Mouse (Mus musculus) testis, adult 2 months (tissue): Measurements from ENCODE around the gene Dexi.

Experiments
- CTCF ChIP-seq: fragments of 200-500 bp; IDR thresholded peaks from 2 replicates; pipeline ENCODE4 v1.5.1; 2012; ENCODE audit warnings: low read depth, mild to moderate bottlenecking, inconsistent platforms, low read length, moderate library complexity; ENCODE audit not compliant: control insufficient read depth, insufficient read depth, insufficient replicate concordance
- POLR2A ChIP-seq: fragments of 200-500 bp; IDR thresholded peaks from 2 replicates; pipeline ENCODE4 v1.6.1; 2012; ENCODE audit warnings: low read depth, mild to moderate bottlenecking, inconsistent platforms, low read length, moderate library complexity; ENCODE audit not compliant: control insufficient read depth

- TF ChIP-seq CTCF (no peak), POLR2A (no peak)
These were observed 4.0 kb upstream of the Dexi start for GRCm38 (mm10) chr16:10546865-10547264.
